Mouse (Mus musculus): Measurements from ENCODE around the gene Slc6a17. TPM values are rescaled to one million over a fixed set of nuclear protein-coding genes. Genes with fewer than 3 reads are reported as not detected.

Slc6a17 gene
- total RNA-seq, 2 experiments from 2014 or later: 0.28 to 0.81 TPM

- no peak overlapping the region for H3K27ac ChIP-seq
- no peak for DNase-seq
- no peak for TF ChIP-seq CTCF (IDR thresholded peaks at IDR 0.05)
- intact Hi-C loops (cut with DNase I): no loop called here
- H3K4me3 ChIP-seq: no peak overlapping the region
These were observed 1.8 kb downstream of the Slc6a17 start for GRCm38 (mm10) chr3:107515989-107516388.

DNA sequence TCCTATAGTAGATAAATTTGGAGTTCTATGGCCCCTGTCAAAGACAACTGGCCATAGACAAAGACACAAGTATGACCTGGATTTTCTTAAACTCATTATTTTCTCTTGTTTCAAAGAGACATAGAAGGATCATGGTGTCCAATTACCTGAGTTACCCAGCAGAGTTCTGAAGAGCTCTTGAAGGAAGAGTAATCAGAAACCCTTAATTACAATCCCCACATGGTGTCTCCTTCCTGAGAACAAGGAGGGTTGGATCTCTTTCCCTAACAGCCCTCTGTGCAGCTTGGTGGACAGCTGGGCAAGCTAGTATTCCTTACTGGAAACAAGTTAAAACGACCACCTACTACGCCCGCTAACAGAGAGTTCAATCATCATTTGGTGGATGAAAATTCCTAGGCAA is 6.4 kb downstream of the Slc6a17 start:
- H3K27ac ChIP-seq: no peak overlapping the region
- TF ChIP-seq CTCF (IDR thresholded peaks at IDR 0.05): no peak
- no peak for DNase-seq
- intact Hi-C loops (cut with DNase I): no loop called here
- H3K4me3 ChIP-seq: no peak overlapping the region

GRCm38 (mm10) chr3:107508696-107509095 is 9.1 kb downstream of the Slc6a17 start:
- TF ChIP-seq CTCF (IDR thresholded peaks at IDR 0.05): no peak
- no peak overlapping the region for H3K27ac ChIP-seq
- no peak for DNase-seq
- no peak overlapping the region for H3K4me3 ChIP-seq
- intact Hi-C loops (cut with DNase I): no loop called here

DNA sequence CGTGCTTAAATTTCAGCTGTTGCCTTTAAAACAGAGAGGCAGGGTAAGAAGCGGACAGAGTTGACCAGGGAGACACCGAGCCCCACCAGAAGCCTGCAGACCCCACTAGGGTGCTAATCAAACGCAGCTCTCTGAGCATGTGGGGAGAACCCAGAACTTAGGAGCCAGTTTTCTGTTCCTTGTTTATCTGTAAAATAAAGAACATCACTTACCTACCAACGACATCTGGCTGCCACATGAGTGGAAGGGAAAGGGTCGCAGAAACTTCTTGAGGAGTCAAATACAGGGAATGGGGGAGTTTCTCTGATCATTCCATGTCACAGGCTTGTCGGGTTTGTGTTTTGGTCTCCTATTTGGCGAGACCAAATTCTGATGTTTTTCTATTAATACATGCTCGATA is 9.9 kb downstream of the Slc6a17 start:
- Histone ChIP-seq H3K4me3 (no peak overlapping the region), H3K27ac (no peak overlapping the region)
- no peak for TF ChIP-seq CTCF (IDR thresholded peaks at IDR 0.05)
- no peak for DNase-seq
- intact Hi-C loops (cut with DNase I): no loop called here

GRCm38 (mm10) chr3:107506531-107506930 is 11.3 kb downstream of the Slc6a17 start:
- H3K27ac ChIP-seq: no peak overlapping the region
- no peak for DNase-seq
- no peak overlapping the region for H3K4me3 ChIP-seq
- no peak for TF ChIP-seq CTCF (IDR thresholded peaks at IDR 0.05)
- intact Hi-C loops (cut with DNase I): no loop called here

DNA sequence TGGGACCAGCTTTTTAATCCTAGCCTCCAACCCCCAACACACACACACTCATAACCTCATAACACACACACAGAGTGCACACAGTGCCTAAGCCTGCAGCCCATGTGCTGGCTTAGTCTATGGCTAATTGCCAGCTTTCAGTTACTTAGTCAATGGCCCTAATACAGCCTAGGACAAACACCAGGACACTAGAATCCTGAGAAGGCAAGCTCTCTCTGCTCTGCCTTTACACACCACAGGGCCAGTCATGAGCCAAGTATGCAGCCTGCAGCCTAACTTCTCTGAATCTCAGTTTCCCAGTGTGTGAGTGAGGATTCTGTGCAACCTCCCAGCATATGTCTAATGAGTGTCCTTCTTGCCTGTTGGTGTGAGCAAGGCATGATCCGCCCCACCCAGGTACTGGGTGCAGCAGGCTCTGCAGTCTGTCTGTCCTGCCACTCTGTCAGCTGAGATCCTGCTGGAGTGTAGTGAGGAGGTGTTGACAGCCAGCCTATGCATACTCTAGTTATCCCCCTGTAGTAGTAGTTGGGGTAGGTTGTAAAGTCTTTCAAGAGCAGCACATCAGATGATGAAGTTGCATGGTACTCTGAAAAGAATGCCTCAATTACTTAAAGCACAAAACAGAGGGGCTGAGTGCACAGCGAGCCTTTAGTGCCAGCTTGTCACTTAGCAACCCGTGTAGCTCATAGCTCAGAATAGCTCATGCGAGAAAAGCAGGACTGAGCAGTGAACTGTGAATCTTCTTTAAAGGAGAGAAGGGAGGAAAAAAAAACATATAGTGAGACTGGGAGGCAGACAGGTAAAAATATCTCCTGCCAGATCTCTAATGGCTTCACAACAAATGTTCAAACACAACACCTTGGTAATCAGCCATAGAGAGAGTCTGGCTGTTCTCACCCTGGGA is 12.1 kb downstream of the Slc6a17 start:
- Histone ChIP-seq H3K4me3 (no peak overlapping the region), H3K27ac (no peak overlapping the region)
- no peak for DNase-seq
- no peak for TF ChIP-seq CTCF (IDR thresholded peaks at IDR 0.05)
- intact Hi-C loops (cut with DNase I): no loop called here

- no peak overlapping the region for H3K27ac ChIP-seq
- TF ChIP-seq CTCF (IDR thresholded peaks at IDR 0.05): no peak
- H3K4me3 ChIP-seq: no peak overlapping the region
- no peak for DNase-seq
- intact Hi-C loops (cut with DNase I): no loop called here
These were observed 13.3 kb downstream of the Slc6a17 start for GRCm38 (mm10) chr3:107504542-107504941.

DNA sequence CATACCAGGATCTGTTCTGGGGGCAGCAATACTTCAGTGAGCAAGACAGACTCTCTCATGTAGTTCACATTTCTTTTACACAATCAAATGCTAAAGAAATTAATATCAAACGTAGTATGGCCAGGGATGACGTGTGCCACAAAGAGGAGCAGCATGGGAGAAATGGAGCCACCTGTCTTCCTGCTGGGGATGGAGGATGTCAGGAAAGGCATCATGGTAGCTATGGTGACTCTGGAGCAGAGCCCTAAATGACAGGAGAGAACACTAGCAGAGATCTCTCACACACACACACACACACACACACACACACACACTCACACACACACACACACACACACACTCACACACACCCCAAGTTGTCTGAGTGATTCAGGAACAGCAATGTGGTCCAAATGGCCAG is 14.1 kb downstream of the Slc6a17 start:
- no peak for TF ChIP-seq CTCF (IDR thresholded peaks at IDR 0.05)
- intact Hi-C loops (cut with DNase I): no loop called here
- Histone ChIP-seq H3K4me3 (no peak overlapping the region), H3K27ac (no peak overlapping the region)
- no peak for DNase-seq

DNA sequence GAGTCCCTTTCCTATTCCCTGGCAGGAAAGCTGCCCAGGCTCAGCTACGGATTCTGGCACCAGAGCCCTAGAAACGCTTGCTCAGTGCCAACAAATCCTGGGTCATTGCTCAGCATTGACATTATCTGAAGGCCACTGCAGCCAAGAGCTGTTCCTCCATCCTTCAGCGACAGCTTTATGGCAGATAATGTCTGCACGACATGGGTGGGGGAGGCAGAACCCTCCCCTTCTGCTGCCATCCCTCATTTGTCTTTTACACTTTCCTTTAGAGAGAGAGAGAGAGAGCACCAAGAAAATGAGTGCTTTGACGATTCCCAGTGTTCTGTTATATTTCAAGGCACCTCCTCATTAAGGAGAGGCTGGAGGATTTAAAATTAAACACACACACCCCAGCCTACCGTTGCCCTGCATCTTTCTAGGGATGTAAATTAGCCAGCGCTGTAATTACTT is 16.1 kb downstream of the Slc6a17 start:
- intact Hi-C loops (cut with DNase I): no loop called here
- no peak for DNase-seq
- H3K4me3 ChIP-seq: no peak overlapping the region
- H3K27ac ChIP-seq: no peak overlapping the region
- TF ChIP-seq CTCF (IDR thresholded peaks at IDR 0.05): no peak

- no peak overlapping the region for H3K4me3 ChIP-seq
- no peak overlapping the region for H3K27ac ChIP-seq
- intact Hi-C loops (cut with DNase I): no loop called here
- no peak for TF ChIP-seq CTCF (IDR thresholded peaks at IDR 0.05)
- DNase-seq: no peak
These were observed 17.5 kb downstream of the Slc6a17 start for GRCm38 (mm10) chr3:107500301-107500700.

GRCm38 (mm10) chr3:107496086-107496850 is 21.6 kb downstream of the Slc6a17 start:
- DNase-seq: no peak
- no peak for TF ChIP-seq CTCF (IDR thresholded peaks at IDR 0.05)
- intact Hi-C loops (cut with DNase I): no loop called here
- Histone ChIP-seq H3K27ac (no peak overlapping the region), H3K4me3 (no peak overlapping the region)

- intact Hi-C loops (cut with DNase I): no loop called here
- no peak for DNase-seq
- no peak overlapping the region for H3K4me3 ChIP-seq
- H3K27ac ChIP-seq: no peak overlapping the region
- TF ChIP-seq CTCF (IDR thresholded peaks at IDR 0.05): no peak
These were observed 22.3 kb downstream of the Slc6a17 start for GRCm38 (mm10) chr3:107495524-107495923.

- peak; percentile 58 for DNase-seq
- intact Hi-C loops (cut with DNase I): no loop called here
- TF ChIP-seq CTCF (IDR thresholded peaks at IDR 0.05): no peak
- Histone ChIP-seq H3K4me3 (no peak overlapping the region), H3K27ac (no peak overlapping the region)
These were observed 26.4 kb downstream of the Slc6a17 start for GRCm38 (mm10) chr3:107491459-107491858.

Data from gastrocnemius, adult 2 months (tissue).